Mouse (Mus musculus): ENCODE data around the gene Psmb5. TPM values are rescaled to one million over a fixed set of nuclear protein-coding genes. Genes with fewer than 3 reads are reported as not detected.
A peak's percentile ranks its signal among the peaks of the same experiment; 100 is the strongest.
"Not testable (repeated sequence)": the region's sequence is repeated elsewhere in the genome, so short reads cannot be mapped to it uniquely, and the experiment has no call there.

Gene Psmb5
- polyA plus RNA-seq, 1 experiment from 2014 or later: 387 TPM

GRCm38 (mm10) chr14:54623334-54623733 is 5.5 kb upstream of the Psmb5 start:
- Histone ChIP-seq H3K4me3 (replicated peaks; ENCODE audit: low read depth, low read length) (no peak overlapping the region), H3K36me3 (ENCODE audit: insufficient read depth, low read length) (no peaks in the 10 kb centered on the region), H3K9me3 (replicated peaks; ENCODE audit: low read length) (no peaks in the 10 kb centered on the region), H3K4me1 (replicated peaks; ENCODE audit: insufficient read depth, low read length) (no peaks in the 10 kb centered on the region), H3K27ac (no peak overlapping the region), H3K4me2 (ENCODE audit: low read length) (no peak overlapping the region), H3K27me3 (ENCODE audit: insufficient read depth, low read length) (no peaks in the 10 kb centered on the region), H3K9ac (ENCODE audit: low read depth, low read length) (no peak overlapping the region)
- WGBS: 93% methylated on average over 6 of the region's 6 CpGs
- TF ChIP-seq CTCF (IDR thresholded peaks at IDR 0.05; ENCODE audit: low read depth): no peak
- DNase-seq (ENCODE audit: low spot score) (no peak), ATAC-seq (replicated peaks; ENCODE audit: low FRiP score, low read depth) (no peak)

- Histone ChIP-seq H3K9ac (ENCODE audit: low read depth, low read length) (no peak within 1 kb of the TSS), H3K27ac (no peak within 1 kb of the TSS), H3K27me3 (ENCODE audit: insufficient read depth, low read length) (no peaks in the 10 kb centered on the region), H3K9me3 (replicated peaks; ENCODE audit: low read length) (no peaks in the 10 kb centered on the region), H3K36me3 (ENCODE audit: insufficient read depth, low read length) (no peaks in the 10 kb centered on the region), H3K4me1 (replicated peaks; ENCODE audit: insufficient read depth, low read length) (no peaks in the 10 kb centered on the region), H3K4me3 (replicated peaks; ENCODE audit: low read depth, low read length) (no peak within 1 kb of the TSS), H3K4me2 (ENCODE audit: low read length) (no peak within 1 kb of the TSS)
- ATAC-seq (replicated peaks; ENCODE audit: low FRiP score, low read depth) (no peak), DNase-seq (ENCODE audit: low spot score) (no peak)
- WGBS: 81% methylated on average over 1 of the region's 1 CpGs
- TF ChIP-seq CTCF (IDR thresholded peaks at IDR 0.05; ENCODE audit: low read depth): no peak
Observed at GRCm38 (mm10) chr14:54621133-54621532, 3.3 kb upstream of the Psmb5 start, which contains the start of gene Psmb11. Psmb11 (plus strand) TSS chr14:54621433.

DNA sequence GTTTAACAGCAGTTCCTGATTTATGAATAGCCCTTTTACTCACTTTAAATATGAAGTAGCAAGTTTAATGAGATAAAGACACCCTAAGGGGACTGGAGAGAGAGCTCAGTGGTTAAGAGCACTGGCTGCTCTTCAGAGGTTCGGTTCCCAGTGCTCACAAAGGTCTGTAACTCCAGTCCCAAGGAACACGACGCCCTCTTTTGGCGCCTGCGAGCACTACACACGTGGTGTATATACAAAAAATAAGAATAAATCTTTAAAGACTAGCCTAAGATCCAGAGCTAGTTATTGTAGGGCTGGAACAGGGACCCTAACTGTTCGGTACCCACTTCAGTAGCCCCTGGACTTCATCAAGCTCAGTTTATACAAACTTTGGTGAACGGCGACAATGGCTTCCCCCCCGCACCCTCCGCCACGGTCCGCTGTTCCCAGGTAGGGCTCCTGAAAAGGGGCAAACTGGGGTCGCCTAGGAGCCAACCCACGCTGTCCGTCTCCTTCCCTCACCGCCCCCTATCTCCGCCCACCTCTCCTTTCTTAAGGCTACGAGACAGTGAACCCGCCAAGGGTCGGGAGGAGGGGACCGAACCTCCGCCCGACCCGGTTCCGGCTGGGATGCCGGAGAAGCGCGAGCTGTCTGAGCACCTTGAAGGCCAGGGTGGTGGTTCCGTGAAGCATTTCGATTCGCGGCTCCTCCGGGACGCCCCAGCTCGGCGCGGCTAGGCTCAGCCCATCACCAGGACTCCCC is 498 bp downstream of the Psmb5 start:
- H3K27me3 ChIP-seq (ENCODE audit: insufficient read depth, low read length): no peaks in the 10 kb centered on the region
- H3K4me1 ChIP-seq (replicated peaks; ENCODE audit: insufficient read depth, low read length): no peaks in the 10 kb centered on the region
- H3K9ac ChIP-seq (ENCODE audit: low read depth, low read length): peak overlapping the region; percentile 83
- H3K27ac ChIP-seq: peak overlapping the region; percentile 81
- H3K36me3 ChIP-seq (ENCODE audit: insufficient read depth, low read length): peaks cover 13% of the 10 kb centered on the region
- ATAC-seq (replicated peaks; ENCODE audit: low FRiP score, low read depth): peak; percentile 49
- DNase-seq (ENCODE audit: low spot score): peak; percentile 30
- H3K9me3 ChIP-seq (replicated peaks; ENCODE audit: low read length): no peaks in the 10 kb centered on the region
- H3K4me2 ChIP-seq (ENCODE audit: low read length): peak overlapping the region; percentile 75
- H3K4me3 ChIP-seq (replicated peaks; ENCODE audit: low read depth, low read length): peak overlapping the region; percentile 90
- peak; percentile 32; the same call in 1 of the 2 replicates for TF ChIP-seq CTCF (IDR thresholded peaks at IDR 0.05; ENCODE audit: low read depth)
- 1% methylated on average over 38 of the region's 38 CpGs for WGBS

- no peak for TF ChIP-seq CTCF (IDR thresholded peaks at IDR 0.05; ENCODE audit: low read depth)
- Histone ChIP-seq H3K36me3 (ENCODE audit: insufficient read depth, low read length) (peaks cover 13% of the 10 kb centered on the region), H3K27me3 (ENCODE audit: insufficient read depth, low read length) (no peaks in the 10 kb centered on the region), H3K9ac (ENCODE audit: low read depth, low read length) (no peak overlapping the region), H3K4me2 (ENCODE audit: low read length) (no peak overlapping the region), H3K27ac (no peak overlapping the region), H3K9me3 (replicated peaks; ENCODE audit: low read length) (no peaks in the 10 kb centered on the region), H3K4me1 (replicated peaks; ENCODE audit: insufficient read depth, low read length) (no peaks in the 10 kb centered on the region), H3K4me3 (replicated peaks; ENCODE audit: low read depth, low read length) (no peak overlapping the region)
- no peak for DNase-seq (ENCODE audit: low spot score)
- no peak for ATAC-seq (replicated peaks; ENCODE audit: low FRiP score, low read depth)
- WGBS: 91% methylated on average over 16 of the region's 16 CpGs
Observed at GRCm38 (mm10) chr14:54616226-54616825, 1.5 kb downstream of the Psmb5 start.

DNA sequence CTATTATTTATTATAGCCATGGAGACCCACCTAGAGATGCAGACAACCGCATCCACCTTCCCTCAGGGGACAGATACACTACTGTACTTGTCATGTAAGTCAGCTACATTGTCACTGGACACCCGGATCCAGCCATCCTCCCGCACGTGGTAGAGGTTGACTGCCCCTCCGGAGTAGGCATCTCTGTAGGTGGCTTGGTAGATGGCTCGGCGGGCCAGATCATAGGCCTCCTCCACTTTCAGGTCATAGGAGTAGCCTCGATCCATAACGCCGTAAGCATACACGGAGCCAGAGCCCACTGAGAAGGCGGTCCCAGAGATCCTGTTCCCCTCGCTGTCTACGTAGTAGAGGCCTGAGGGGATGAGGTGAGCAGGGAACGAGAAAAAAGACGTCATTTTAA is 3.7 kb downstream of the Psmb5 start:
- H3K27ac ChIP-seq; H3K9me3 ChIP-seq (replicated peaks; ENCODE audit: low read length); H3K9ac ChIP-seq (ENCODE audit: low read depth, low read length); H3K27me3 ChIP-seq (ENCODE audit: insufficient read depth, low read length); ATAC-seq (replicated peaks; ENCODE audit: low FRiP score, low read depth); DNase-seq (ENCODE audit: low spot score); H3K4me3 ChIP-seq (replicated peaks; ENCODE audit: low read depth, low read length); H3K4me1 ChIP-seq (replicated peaks; ENCODE audit: insufficient read depth, low read length); H3K4me2 ChIP-seq (ENCODE audit: low read length): not testable (repeated sequence)
- WGBS: 79% methylated on average over 16 of the region's 16 CpGs
- peaks cover 13% of the 10 kb centered on the region for H3K36me3 ChIP-seq (ENCODE audit: insufficient read depth, low read length)

DNA sequence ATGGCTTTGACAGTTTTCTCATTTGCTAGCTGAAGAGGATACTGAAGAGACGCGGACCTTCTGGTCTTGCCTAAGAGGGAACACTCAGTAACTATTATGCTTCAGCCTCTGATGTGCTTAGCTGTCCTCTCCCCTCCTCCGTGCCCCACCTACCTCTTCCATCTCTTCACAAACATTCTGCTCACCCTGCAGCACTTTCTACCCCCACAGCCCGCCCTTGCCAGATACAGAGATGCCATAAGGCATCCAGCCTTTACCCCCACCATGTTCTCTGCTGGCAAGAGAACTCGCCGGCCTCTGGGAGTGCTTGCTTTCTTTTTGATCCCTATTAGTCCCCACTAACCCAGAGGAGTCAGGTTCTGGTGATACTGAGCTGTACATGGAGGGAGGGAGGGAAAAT is 7.2 kb downstream of the Psmb5 start:
- Histone ChIP-seq H3K27me3 (ENCODE audit: insufficient read depth, low read length) (no peaks in the 10 kb centered on the region), H3K4me2 (ENCODE audit: low read length) (no peak overlapping the region), H3K9ac (ENCODE audit: low read depth, low read length) (no peak overlapping the region), H3K27ac (no peak overlapping the region), H3K4me3 (replicated peaks; ENCODE audit: low read depth, low read length) (no peak overlapping the region), H3K9me3 (replicated peaks; ENCODE audit: low read length) (no peaks in the 10 kb centered on the region), H3K4me1 (replicated peaks; ENCODE audit: insufficient read depth, low read length) (no peaks in the 10 kb centered on the region), H3K36me3 (ENCODE audit: insufficient read depth, low read length) (peaks cover 13% of the 10 kb centered on the region)
- ATAC-seq (replicated peaks; ENCODE audit: low FRiP score, low read depth) (no peak), DNase-seq (ENCODE audit: low spot score) (no peak)
- TF ChIP-seq CTCF (IDR thresholded peaks at IDR 0.05; ENCODE audit: low read depth): no peak
- whole genome bisulfite sequencing: 86% methylated on average over 6 of the region's 6 CpGs
